ENCODE assay signal across 10 mouse cellular contexts in genomic region chr11:65366677-65367370, GRCm38 (mm10).
DNase-seq lines count a peak whose midpoint lies in the region; ATAC-seq lines count a peak whose summit lies in the region.
"Had no signal": no experiment of that assay in that cellular context is flagged by ENCODE, and none has a peak within 500 bp of the region (broad histone marks: within the 10 kb centered on the region; RNA-seq: fewer than 3 reads in every experiment).

No protein-coding gene starts in this region.

- H3K4me2 ChIP-seq in heart, embryonic 16.5 days (ENCODE audit: low read depth, low read length) = no peak overlapping the region
- no peak overlapping the region for H3K4me2 ChIP-seq in limb, embryonic 12.5 days
- H3K4me2 ChIP-seq: embryonic facial prominence, embryonic 15.5 days had no signal

- intact Hi-C loops in gastrocnemius, postnatal 14 days (cut with DNase I; ENCODE audit: low total_unique reads) = no loop called here

- H3K27me3 ChIP-seq in heart, embryonic 16.5 days (ENCODE audit: control insufficient read depth, insufficient read depth, low read length) = no peaks in the 10 kb centered on the region
- peaks cover 5% of the 10 kb centered on the region; the same call in 1 of the 2 replicates for H3K27me3 ChIP-seq in limb, embryonic 12.5 days
- H3K27me3 ChIP-seq: embryonic facial prominence, embryonic 15.5 days had no signal

- 41% methylated on average over 8 of the region's 8 CpGs for WGBS in heart, embryonic 16.5 days
- 52% methylated on average over 8 of the region's 8 CpGs for WGBS in limb, embryonic 12.5 days

- DNase-seq in urinary bladder, postnatal 14 days (ENCODE audit: low spot score) = peak; percentile 36
- DNase-seq in urinary bladder, postnatal 10 days (ENCODE audit: low spot score) = no peak
- peak; percentile 56 for DNase-seq in testis, postnatal 14 days (ENCODE audit: low spot score)
- no peak for DNase-seq in gastrocnemius, postnatal 14 days
- no peak for DNase-seq in layer of hippocampus, adult 18-20 months (ENCODE audit: low spot score in 2 of 2)
- no peak for DNase-seq in frontal cortex, postnatal 25 days (ENCODE audit: low spot score in 2 of 2)

- ATAC-seq in heart, embryonic 16.5 days (replicated peaks; ENCODE audit: extremely low read depth, insufficient read depth, low FRiP score) = peak; percentile 14
- ATAC-seq in limb, embryonic 12.5 days (ENCODE audit: insufficient number of reproducible peaks, insufficient read depth, low FRiP score, low TSS enrichment, low read depth) = 0 out of 2 replicates have a peak, but pooled peaks have one; percentile 24

- H3K9ac ChIP-seq in heart, embryonic 16.5 days (ENCODE audit: low read length) = peak overlapping the region; percentile 32; the same call in 1 of the 2 replicates
- H3K9ac ChIP-seq in limb, embryonic 12.5 days (replicated peaks) = no peak overlapping the region
- H3K9ac ChIP-seq: embryonic facial prominence, embryonic 15.5 days had no signal

- no peaks in the 10 kb centered on the region for H3K36me3 ChIP-seq in heart, embryonic 16.5 days (ENCODE audit: control insufficient read depth, insufficient read depth)
- no peaks in the 10 kb centered on the region for H3K36me3 ChIP-seq in limb, embryonic 12.5 days
- H3K36me3 ChIP-seq: embryonic facial prominence, embryonic 15.5 days; G1E had no signal

- H3K9me3 ChIP-seq in heart, embryonic 16.5 days (replicated peaks; ENCODE audit: control insufficient read depth, low read length) = no peaks in the 10 kb centered on the region
- H3K9me3 ChIP-seq in limb, embryonic 12.5 days = peaks cover 8% of the 10 kb centered on the region; the same call in 1 of the 2 replicates
- H3K9me3 ChIP-seq: embryonic facial prominence, embryonic 15.5 days; G1E had no signal

- H3K27ac ChIP-seq in heart, embryonic 16.5 days (ENCODE audit: low read length) = peak overlapping the region; percentile 81
- peak overlapping the region; percentile 79 for H3K27ac ChIP-seq in limb, embryonic 12.5 days
- H3K27ac ChIP-seq: embryonic facial prominence, embryonic 15.5 days had no signal

- peaks cover 13% of the 10 kb centered on the region for H3K4me1 ChIP-seq in heart, embryonic 16.5 days (ENCODE audit: control insufficient read depth, insufficient read depth, low read length)
- peaks cover 29% of the 10 kb centered on the region for H3K4me1 ChIP-seq in limb, embryonic 12.5 days (replicated peaks)
- H3K4me1 ChIP-seq: embryonic facial prominence, embryonic 15.5 days had no signal

- H3K4me3 ChIP-seq in heart, embryonic 16.5 days (ENCODE audit: low read length) = no peak overlapping the region
- H3K4me3 ChIP-seq in limb, embryonic 12.5 days (replicated peaks) = no peak overlapping the region
- H3K4me3 ChIP-seq: embryonic facial prominence, embryonic 15.5 days had no signal

Comparison
In these comparisons a context has a peak if more than half of its experiments do, and no peak if none do; other contexts are left out.
1. DNase-seq: peak in urinary bladder, postnatal 14 days (single experiment) and testis, postnatal 14 days (single experiment); none in urinary bladder, postnatal 10 days (single experiment), gastrocnemius, postnatal 14 days (single experiment), layer of hippocampus, adult 18-20 months (0 of 2) and frontal cortex, postnatal 25 days (0 of 2).